Mouse (Mus musculus): Measurements from ENCODE around the gene Mfsd2b.

- TF ChIP-seq POLR2A (IDR thresholded peaks at IDR 0.05; ENCODE audit: borderline replicate concordance, insufficient read depth, low read length) (peak; percentile 62; the same call in 1 of the 2 replicates), CTCF (IDR thresholded peaks at IDR 0.05; ENCODE audit: borderline replicate concordance, insufficient read depth, low read depth, low read length) (no peak)
Observed at GRCm38 (mm10) chr12:4842890-4843597, 31.1 kb downstream of the Mfsd2b start, which contains the start of gene Wdcp.

Measured in cerebellum, adult 2 months (tissue).